Mouse (Mus musculus): ENCODE measurements around the gene Zfx. TPM values are rescaled to one million over a fixed set of nuclear protein-coding genes. Genes with fewer than 3 reads are reported as not detected.

Zfx gene
- total RNA-seq (2023), result 10 to 100 TPM; 49.8 to 52.4 TPM

DNA sequence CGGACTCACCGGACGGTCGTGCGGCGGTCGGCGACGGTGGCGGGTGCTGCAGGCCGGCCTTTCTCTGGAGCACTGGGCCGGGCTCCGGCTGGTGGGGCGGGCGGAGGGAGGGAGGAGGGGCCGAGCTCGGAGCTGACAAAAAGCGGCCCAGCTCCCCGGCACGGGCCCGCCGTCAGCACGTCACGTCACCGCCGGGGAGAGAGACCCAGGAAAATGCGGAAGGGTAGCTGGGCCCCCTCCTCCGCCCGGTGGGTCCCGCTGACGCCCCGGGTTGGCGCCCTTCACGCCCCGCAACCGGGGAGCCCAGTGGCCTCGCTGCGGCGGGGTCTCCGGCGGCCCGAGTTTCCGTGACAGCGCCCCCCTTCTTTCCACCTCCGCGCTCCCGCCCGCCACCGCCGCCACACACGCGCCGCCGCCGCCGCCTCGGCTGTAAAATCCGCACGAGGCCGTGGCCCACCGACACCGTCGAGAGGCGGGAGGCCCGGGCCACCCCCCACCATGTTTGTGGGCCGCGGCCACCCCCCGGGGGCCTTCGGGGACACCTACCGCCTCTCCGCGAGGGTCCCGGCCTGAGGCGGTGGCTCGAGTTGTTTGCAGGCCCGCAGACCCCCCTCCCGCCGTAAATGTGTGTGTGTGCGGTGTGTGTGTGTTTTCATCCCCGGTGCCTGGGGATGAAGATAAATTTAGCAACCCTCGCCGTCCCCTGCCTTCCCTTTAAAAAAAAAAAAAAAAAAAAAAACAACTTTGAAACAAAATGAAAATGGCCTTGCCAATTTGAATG is at the start of gene Zfx:
Gene Zfx, minus strand, starts transcription at position 644 of the 781 bp plus-strand sequence.

Other genes starting within 250 kb of the Zfx start
- gene AU015836, start 155.0 kb downstream of the Zfx start, total RNA-seq (2023), result not detected
- 100 to 1,000 TPM in 1 of 2 experiments, 10 to 100 TPM in 1; 97.4 to 133 TPM for gene Eif2s3x, start 89.2 kb upstream of the Zfx start, total RNA-seq (2023)
- gene Klhl15, start 110.9 kb upstream of the Zfx start, total RNA-seq (2023), result 10 to 100 TPM; 17.2 to 27.5 TPM
- under 1 TPM in 1 of 2 experiments, not detected in 1; 0.80 TPM for gene Fam90a1b, start 243.1 kb upstream of the Zfx start, total RNA-seq (2023)
- gene Apoo, start 243.4 kb upstream of the Zfx start, total RNA-seq (2023), result 10 to 100 TPM in 1 of 2 experiments, 1 to 10 TPM in 1; 5.5 to 11.8 TPM

All from B cell, adult 67 days (primary cell).